Mouse (Mus musculus) CH12.LX (cell line): ENCODE results near the gene Usp36. TPM values are rescaled to one million over a fixed set of nuclear protein-coding genes. Genes with fewer than 3 reads are reported as not detected.

Experiments used
- DNase-seq: peaks from one replicate; pipeline ENCODE4 v3.0.0-alpha.2; 2013; ENCODE audit errors: extremely low read depth
- H3K27ac ChIP-seq: 2 replicates; pipeline ENCODE4 v1.5.1; 2012; ENCODE audit warnings: low read depth, mild to moderate bottlenecking, control low read depth, moderate library complexity; ENCODE audit not compliant: insufficient read depth
- H3K27me3 ChIP-seq: replicated peaks from 2 replicates; pipeline ENCODE3; 2012; ENCODE audit warnings: inconsistent platforms
- H3K36me3 ChIP-seq, 2 experiments: replicated peaks in 1 of 2; 2 replicates each; pipeline versions ENCODE3 to v1.6.1; 2012; ENCODE audit warnings: inconsistent platforms in 1 of 2, low read length in 1 of 2, mild to moderate bottlenecking in 1 of 2, mixed read lengths in 1 of 2, moderate library complexity in 1 of 2; ENCODE audit not compliant: control insufficient read depth in 1 of 2, insufficient read depth in 1 of 2
- H3K4me1 ChIP-seq, 2 experiments: 2 replicates each; pipeline ENCODE4 v1.6.1; 2012; ENCODE audit warnings: inconsistent platforms in 1 of 2, moderate library complexity in 1 of 2; ENCODE audit not compliant: insufficient read depth in 2 of 2, control insufficient read depth in 1 of 2
- H3K4me2 ChIP-seq: 2 replicates; pipeline ENCODE4 v1.6.1; 2012; ENCODE audit warnings: low read depth, mild to moderate bottlenecking, control low read depth; ENCODE audit not compliant: poor library complexity, insufficient read depth, severe bottlenecking
- H3K4me3 ChIP-seq, 3 experiments: fragments of 150-350 bp in 1 of 3; sonication (generic) in 1 of 3; replicated peaks in 1 of 3; 2 replicates each; pipeline versions ENCODE3 to v1.5.1; 2011 to 2012; ENCODE audit warnings: low read depth in 2 of 3, low read length in 2 of 3, mild to moderate bottlenecking in 2 of 3, moderate library complexity in 2 of 3, control low read depth in 1 of 3, improper control_type of control experiment in 1 of 3, inconsistent platforms in 1 of 3, mixed read lengths in 1 of 3; ENCODE audit not compliant: poor library complexity in 1 of 3
- H3K79me2 ChIP-seq: replicated peaks from 2 replicates; pipeline ENCODE4 v1.6.1; 2012; ENCODE audit warnings: mild to moderate bottlenecking, moderate library complexity; ENCODE audit not compliant: control insufficient read depth, poor library complexity, insufficient read depth, severe bottlenecking; ENCODE audit errors: extremely low read depth
- H3K9ac ChIP-seq: 2 replicates; pipeline ENCODE4 v1.6.1; 2012; ENCODE audit warnings: low read depth, mild to moderate bottlenecking, control low read depth, moderate library complexity; ENCODE audit not compliant: insufficient read depth
- H3K9me3 ChIP-seq: replicated peaks from 2 replicates; pipeline ENCODE3; 2012; ENCODE audit warnings: low read length, inconsistent platforms, mixed read lengths
- BHLHE40 ChIP-seq: IDR thresholded peaks from 2 replicates; pipeline ENCODE4 v1.6.1; 2011; ENCODE audit warnings: mild to moderate bottlenecking, low read depth, low read length, improper control_type of control experiment
- CHD2 ChIP-seq: IDR thresholded peaks from 2 replicates; pipeline ENCODE4 v1.6.1; 2011; ENCODE audit warnings: low read length, improper control_type of control experiment
- ELF1 ChIP-seq: IDR thresholded peaks from 2 replicates; pipeline ENCODE4 v1.6.1; 2014; ENCODE audit warnings: low read depth, mild to moderate bottlenecking, inconsistent platforms, low read length, improper control_type of control experiment
- MAFK ChIP-seq: IDR thresholded peaks from 2 replicates; pipeline ENCODE4 v1.6.1; 2011; ENCODE audit warnings: low read length, improper control_type of control experiment; ENCODE audit not compliant: insufficient replicate concordance
- MAX ChIP-seq: IDR thresholded peaks from 2 replicates; pipeline ENCODE4 v1.6.1; 2011; ENCODE audit warnings: low read length, improper control_type of control experiment
- MAZ ChIP-seq: IDR thresholded peaks from 2 replicates; pipeline ENCODE4 v1.6.1; 2012; ENCODE audit warnings: low read depth, mild to moderate bottlenecking, inconsistent platforms, low read length, improper control_type of control experiment, moderate library complexity
- MXI1 ChIP-seq: IDR thresholded peaks from 2 replicates; pipeline ENCODE4 v1.6.1; 2011; ENCODE audit warnings: mild to moderate bottlenecking, low read depth, low read length, improper control_type of control experiment
- MYC ChIP-seq: IDR thresholded peaks from 2 replicates; pipeline ENCODE4 v1.6.1; 2011; ENCODE audit warnings: low read depth, mild to moderate bottlenecking, improper control_type of control experiment, low read length
- NRF1 ChIP-seq: IDR thresholded peaks from 2 replicates; pipeline ENCODE4 v1.6.1; 2014; ENCODE audit warnings: low read depth, mild to moderate bottlenecking, inconsistent platforms, low read length, improper control_type of control experiment, moderate library complexity
- RAD21 ChIP-seq: IDR thresholded peaks from 2 replicates; pipeline ENCODE4 v1.6.1; 2011; ENCODE audit warnings: low read depth, mild to moderate bottlenecking, low read length, improper control_type of control experiment, moderate library complexity
- SIN3A ChIP-seq: IDR thresholded peaks from 2 replicates; pipeline ENCODE4 v1.6.1; 2012; ENCODE audit warnings: low read length, improper control_type of control experiment, inconsistent platforms
- SMC3 ChIP-seq: IDR thresholded peaks from 2 replicates; pipeline ENCODE4 v1.6.1; 2011; ENCODE audit warnings: low read depth, low read length, improper control_type of control experiment
- ZC3H11A ChIP-seq: IDR thresholded peaks from 2 replicates; pipeline ENCODE4 v1.6.1; 2012; ENCODE audit warnings: low read depth, mild to moderate bottlenecking, inconsistent platforms, low read length, improper control_type of control experiment
- dilution Hi-C: fragments of 300-500 bp; cut with MboI; formaldehyde crosslinking; loops from 2 replicates; pipeline ENCODE4 v1.14.3; 2020; ENCODE audit warnings: low sequenced_read_pairs; ENCODE audit not compliant: extremely low pct_unique_long_range_greater_than_20kb, extremely low pct_ligation_motif_present
- in situ Hi-C: fragments of 300-500 bp; cut with MboI; formaldehyde crosslinking; loops from 3 replicates; pipeline ENCODE4 v1.14.3; 2019; ENCODE audit warnings: low sequenced_read_pairs, low pct_ligation_motif_present, low pct_unique_long_range_greater_than_20kb, mixed read lengths
- polyA plus RNA-seq: library from polyadenylated mRNA; unstranded; fragments of >175 nt; gene quantifications from 2 replicates; pipeline ENCODE4 v1.2.1, GENCODE M21; 2012; ENCODE audit warnings: low read depth; ENCODE audit not compliant: insufficient read length
- total RNA-seq, 2 experiments: library from RNA; depleted of rRNA; stranded (reverse); fragments of 300-350 nt in 1 of 2; fragments of >200 nt in 1 of 2; gene quantifications; 2 replicates each; pipeline ENCODE4 v1.2.3; 2012 to 2014

Usp36 gene
- total and polyA plus RNA-seq, 3 experiments = 10.7 to 42.6 (median 19.5) TPM

DNA sequence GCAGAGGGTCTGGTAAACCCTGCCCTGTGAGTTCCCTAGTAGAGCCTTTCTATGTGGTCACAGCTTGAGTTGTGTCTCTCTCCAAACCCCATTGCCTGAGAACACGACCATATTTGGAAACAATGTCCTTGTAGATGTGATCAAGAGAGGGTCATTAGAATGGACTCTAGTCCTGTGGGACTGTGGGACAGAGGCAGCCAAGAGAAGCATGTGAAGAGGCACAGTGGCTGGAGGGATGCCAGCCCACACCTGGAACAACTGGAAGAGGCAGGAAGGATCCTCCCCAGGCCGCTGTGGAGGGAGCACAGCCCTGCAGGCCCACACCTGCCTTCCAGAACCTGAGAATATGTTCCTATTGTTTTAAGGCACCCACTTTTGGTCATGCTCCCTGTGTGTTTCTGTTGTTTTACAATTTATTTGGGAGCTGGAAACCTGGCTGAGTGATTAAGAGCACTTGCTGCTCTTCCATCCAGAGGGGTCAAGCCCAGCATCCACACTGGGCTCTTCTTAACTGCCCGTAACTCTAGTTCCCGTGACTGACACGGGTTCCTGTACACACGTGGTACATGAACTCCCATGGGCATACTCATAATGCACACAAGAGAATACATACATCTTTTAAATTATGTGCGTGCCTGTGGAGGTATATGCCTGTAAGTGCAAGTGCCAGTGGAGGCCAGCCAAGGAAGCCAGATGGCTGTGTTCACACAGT lies 36.4 kb downstream of the Usp36 start:
- no peak overlapping the region for H3K27ac ChIP-seq

DNA sequence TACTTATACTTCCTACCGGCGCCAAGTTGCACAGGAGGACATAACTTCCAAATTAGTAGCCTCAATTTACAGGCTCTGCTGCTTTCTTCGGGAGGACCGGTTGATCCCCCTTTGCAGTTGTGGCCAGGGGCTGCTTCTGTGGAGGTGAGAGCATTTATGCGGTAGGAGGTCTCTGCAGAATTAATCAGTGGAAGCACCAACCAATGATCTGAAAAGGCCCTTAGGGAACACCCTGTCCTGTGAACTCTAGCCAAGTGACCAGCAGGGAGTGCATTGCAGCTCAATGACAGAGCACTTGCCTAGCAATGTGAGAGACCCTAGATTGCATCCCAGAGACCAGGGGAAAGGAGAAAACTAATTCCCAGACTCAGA lies 41.0 kb downstream of the Usp36 start:
- dilution Hi-C loops = no loop called here

More for the DNA sequence above, 36.4 kb downstream of the Usp36 start:
- H3K4me1 ChIP-seq = peaks cover 19 to 47% of the 10 kb centered on the region in 2 experiments
- 0 out of 2 replicates have a peak, but pooled peaks have one; percentile 27 for TF ChIP-seq MXI1
- peak; percentile 79 for TF ChIP-seq MAX
- TF ChIP-seq ELF1 = no peak
- no peak for TF ChIP-seq MAFK
- TF ChIP-seq ZC3H11A = no peak
- no peak for TF ChIP-seq RAD21
- TF ChIP-seq SIN3A = peak; percentile 41; the same call in 1 of the 2 replicates
- 0 out of 2 replicates have a peak, but pooled peaks have one; percentile 7 for TF ChIP-seq NRF1
- TF ChIP-seq CHD2 = 0 out of 2 replicates have a peak, but pooled peaks have one; percentile 42
- 0 out of 2 replicates have a peak, but pooled peaks have one; percentile 7 for TF ChIP-seq MYC
- TF ChIP-seq SMC3 = peak; percentile 9; the same call in 1 of the 2 replicates
- peak; percentile 60; the same call in 1 of the 2 replicates for TF ChIP-seq BHLHE40
- TF ChIP-seq, all 38 proteins: peak for 8
- H3K9ac ChIP-seq = no peak overlapping the region
- H3K4me3 ChIP-seq = no peak overlapping the region
- H3K9me3 ChIP-seq = no peaks in the 10 kb centered on the region
- H3K79me2 ChIP-seq = no peaks in the 10 kb centered on the region
- dilution Hi-C loops (no loop called here), in situ Hi-C loops (no loop called here)
- H3K4me2 ChIP-seq = no peak overlapping the region
- DNase-seq = peak; percentile 27
- H3K27me3 ChIP-seq = peaks cover 3% of the 10 kb centered on the region
- peaks cover 22 to 37% of the 10 kb centered on the region in 2 experiments for H3K36me3 ChIP-seq

More for the DNA sequence above, 41.0 kb downstream of the Usp36 start:
- no peak overlapping the region; the same call in 1 of the 2 replicates for H3K9ac ChIP-seq
- peaks cover 3% of the 10 kb centered on the region for H3K27me3 ChIP-seq
- in situ Hi-C loops = no loop called here
- peaks cover 17 to 52% of the 10 kb centered on the region in 2 experiments for H3K4me1 ChIP-seq
- no peaks in the 10 kb centered on the region for H3K9me3 ChIP-seq
- no peak for DNase-seq
- TF ChIP-seq MYC (no peak), MAZ (0 out of 2 replicates have a peak, but pooled peaks have one; percentile 4)
- H3K4me2 ChIP-seq = peak overlapping the region; percentile 47
- H3K27ac ChIP-seq = no peak overlapping the region
- H3K4me3 ChIP-seq = peak overlapping the region; percentile 27 to 84 (median 29)
- peaks cover 23% of the 10 kb centered on the region for H3K79me2 ChIP-seq
- H3K36me3 ChIP-seq = peaks cover 0 to 2% of the 10 kb centered on the region in 2 experiments
